Mouse (Mus musculus) heart, postnatal 4 days (tissue): ENCODE data around the gene Armh1. TPM values are rescaled to one million over a fixed set of nuclear protein-coding genes. Genes with fewer than 3 reads are reported as not detected.

Experiments
- total RNA-seq, 2 experiments: library from RNA; stranded (reverse); gene quantifications; 2 replicates each; pipeline ENCODE4 v1.2.3; 2021

Gene Armh1
- total RNA-seq, 2 experiments from 2014 or later: 0.38 to 0.43 TPM

Other genes with a start within 250 kb of the Armh1 start
- 10 to 100 TPM; 19.1 to 20.1 TPM for gene Eif2b3, start 232.7 kb downstream of the Armh1 start, total RNA-seq
- 1 to 10 TPM; 4.0 to 5.0 TPM for gene Ptch2, start 156.1 kb downstream of the Armh1 start, total RNA-seq
- 1 to 10 TPM; 4.6 to 5.9 TPM for gene Btbd19, start 126.4 kb downstream of the Armh1 start, total RNA-seq
- not detected for gene Tctex1d4, start 125.3 kb downstream of the Armh1 start, total RNA-seq
- gene Plk3, start 118.2 kb downstream of the Armh1 start, total RNA-seq: 1 to 10 TPM; 5.0 to 5.8 TPM
- gene Rps8, start 95.9 kb downstream of the Armh1 start, total RNA-seq: 100 to 1,000 TPM; 952 to 961 TPM
- gene Kif2c, start 69.5 kb downstream of the Armh1 start, total RNA-seq: 10 to 100 TPM; 17.7 to 19.7 TPM
- gene Tmem53, start 174 bp downstream of the Armh1 start, total RNA-seq: 10 to 100 TPM; 25.5 to 27.1 TPM
- 10 to 100 TPM; 45.8 to 46.7 TPM for gene Rnf220, start 244.9 kb upstream of the Armh1 start, total RNA-seq